Mouse (Mus musculus) testis, adult 2 months (tissue): ENCODE measurements at regions not wholly inside any gene's neighbourhood (a gene's known extent, or its start where the extent isn't known, plus 50 kb on each side); places are given as distances from the start of the nearest gene placed in this dataset.

Experiments
- CTCF ChIP-seq: fragments of 200-500 bp; IDR thresholded peaks from 2 replicates; pipeline ENCODE4 v1.5.1; 2012; ENCODE audit warnings: low read depth, mild to moderate bottlenecking, inconsistent platforms, low read length, moderate library complexity; ENCODE audit not compliant: control insufficient read depth, insufficient read depth, insufficient replicate concordance
- POLR2A ChIP-seq: fragments of 200-500 bp; IDR thresholded peaks from 2 replicates; pipeline ENCODE4 v1.6.1; 2012; ENCODE audit warnings: low read depth, mild to moderate bottlenecking, inconsistent platforms, low read length, moderate library complexity; ENCODE audit not compliant: control insufficient read depth

GRCm38 (mm10) chr16:77414562-77414961, 187.3 kb downstream of the Gm11146 start:
- TF ChIP-seq POLR2A = no peak
- no peak for TF ChIP-seq CTCF
